Mouse (Mus musculus) left cerebral cortex, postnatal 25 days (tissue): ENCODE data around the gene Hspb6. TPM values are rescaled to one million over a fixed set of nuclear protein-coding genes. Genes with fewer than 3 reads are reported as not detected.

Experiments
- DNase-seq, 2 experiments: peaks; one replicate each; pipeline ENCODE4 v3.0.0; 2022; ENCODE audit warnings: low spot score in 2 of 2, mixed read lengths in 1 of 2
- intact Hi-C: fragments of 180-260 bp; cut with DNase I; formaldehyde crosslinking; loops from one replicate; pipeline ENCODE4 v1.15.1; 2025
- total RNA-seq, 2 experiments: library from RNA; stranded (reverse); gene quantifications; 2 replicates each; pipeline ENCODE4 v1.2.3; 2021

Gene Hspb6
- 1 to 10 TPM; 5.1 to 6.4 TPM for total RNA-seq

GRCm38 (mm10) chr7:30552102-30553020 is at the start of gene Hspb6, which contains the start of gene Proser3:
Gene Hspb6 (plus strand): TSS chr7:30552178.
Gene Proser3 (minus strand): TSS chr7:30552299.
- intact Hi-C loops, result loop anchor here (5.0 kb wide), 1 partner anchor 60 kb away; the partner anchor contains the start of gene Prodh2

GRCm38 (mm10) chr7:30508061-30508460 is 43.9 kb upstream of the Hspb6 start:
- no peak for DNase-seq
- intact Hi-C loops, result no loop called here

More at GRCm38 (mm10) chr7:30552102-30553020, at the start of gene Hspb6, which contains the start of gene Proser3:
- DNase-seq, result peak; percentile 97 to 99

- intact Hi-C loops, result no loop called here
- no peak for DNase-seq
These were observed 36.8 kb upstream of the Hspb6 start for GRCm38 (mm10) chr7:30515003-30515760.

GRCm38 (mm10) chr7:30518325-30518724 is 33.7 kb upstream of the Hspb6 start:
- intact Hi-C loops, result no loop called here
- DNase-seq, result no peak

- no peak for DNase-seq
- intact Hi-C loops, result no loop called here
These were observed 31.6 kb upstream of the Hspb6 start for GRCm38 (mm10) chr7:30520396-30520795.

- intact Hi-C loops, result no loop called here
These were observed 31.1 kb upstream of the Hspb6 start for GRCm38 (mm10) chr7:30520856-30521255.

GRCm38 (mm10) chr7:30522871-30523270 is 29.1 kb upstream of the Hspb6 start:
- DNase-seq, result no peak
- intact Hi-C loops, result no loop called here

More at GRCm38 (mm10) chr7:30520856-30521255, 31.1 kb upstream of the Hspb6 start:
- DNase-seq, result no peak

GRCm38 (mm10) chr7:30524487-30524886 is 27.5 kb upstream of the Hspb6 start:
- intact Hi-C loops, result no loop called here
- no peak for DNase-seq

GRCm38 (mm10) chr7:30525954-30526353 is 26.0 kb upstream of the Hspb6 start:
- intact Hi-C loops, result no loop called here
- DNase-seq, result no peak

GRCm38 (mm10) chr7:30526399-30526798 is 25.6 kb upstream of the Hspb6 start:
- DNase-seq, result no peak
- intact Hi-C loops, result no loop called here

GRCm38 (mm10) chr7:30526981-30527380 is 25.0 kb upstream of the Hspb6 start:
- intact Hi-C loops, result no loop called here
- DNase-seq, result no peak

- intact Hi-C loops, result no loop called here
These were observed 20.6 kb upstream of the Hspb6 start for GRCm38 (mm10) chr7:30531291-30531815.

GRCm38 (mm10) chr7:30532931-30533330 is 19.0 kb upstream of the Hspb6 start:
- intact Hi-C loops, result no loop called here
- peak in 1 of 2 experiments; percentile 42 for DNase-seq

More at GRCm38 (mm10) chr7:30531291-30531815, 20.6 kb upstream of the Hspb6 start:
- peak; percentile 73 to 93 for DNase-seq

- peak; percentile 54 to 70 for DNase-seq
- intact Hi-C loops, result no loop called here
These were observed 17.9 kb upstream of the Hspb6 start for GRCm38 (mm10) chr7:30533941-30534632.

GRCm38 (mm10) chr7:30534633-30535577 is 17.1 kb upstream of the Hspb6 start, which contains the start of gene Arhgap33:
Gene Arhgap33 (minus strand): TSS chr7:30535060.
- peak; percentile 98 for DNase-seq
- intact Hi-C loops, result no loop called here

GRCm38 (mm10) chr7:30540572-30540971 is 11.4 kb upstream of the Hspb6 start:
- DNase-seq, result no peak
- intact Hi-C loops, result no loop called here

GRCm38 (mm10) chr7:30544327-30544726 is 7.7 kb upstream of the Hspb6 start:
- no peak for DNase-seq
- intact Hi-C loops, result no loop called here

- DNase-seq, result no peak
- intact Hi-C loops, result loop anchor here (5.0 kb wide), 1 partner anchor 58 kb away; the partner anchor contains the start of gene Prodh2
These were observed 2.1 kb upstream of the Hspb6 start for GRCm38 (mm10) chr7:30549880-30550279.
